Mouse (Mus musculus): Measurements from ENCODE around the gene Lgr4. TPM values are rescaled to one million over a fixed set of nuclear protein-coding genes. Genes with fewer than 3 reads are reported as not detected.
A peak's percentile ranks its signal among the peaks of the same experiment; 100 is the strongest.

Gene Lgr4
- total and polyA plus RNA-seq, 2 experiments from 2014 or later, result 10.9 to 49.7 TPM

DNA sequence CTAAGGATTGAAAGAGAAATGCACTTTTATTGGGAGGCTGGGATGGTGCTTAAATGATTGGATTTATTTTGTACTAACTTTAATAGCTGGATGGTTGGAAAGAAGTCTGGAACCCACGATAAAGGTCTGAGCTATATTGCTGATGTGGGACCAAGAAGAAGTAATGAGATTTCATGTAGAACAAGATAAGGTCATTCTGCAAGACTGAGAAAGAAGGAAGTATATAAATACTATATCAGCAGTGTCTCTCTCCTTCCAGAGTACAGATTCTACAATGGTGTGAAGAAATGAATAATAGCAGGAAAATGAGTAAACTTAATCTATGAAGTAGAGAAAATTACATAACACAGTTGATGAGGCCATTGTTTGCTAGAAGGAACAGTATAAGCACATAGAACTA lies 103.0 kb downstream of the Lgr4 start:
- no peaks in the 10 kb centered on the region for H3K9me3 ChIP-seq (replicated peaks; ENCODE audit: control insufficient read depth, low read length)
- no peak overlapping the region for H3K4me3 ChIP-seq (ENCODE audit: low read depth, low read length)
- no peak for TF ChIP-seq EP300 (IDR thresholded peaks at IDR 0.05; ENCODE audit: low read depth)
- TF ChIP-seq CTCF (IDR thresholded peaks at IDR 0.05; ENCODE audit: low read depth), result no peak
- H3K36me3 ChIP-seq (replicated peaks; ENCODE audit: control insufficient read depth, insufficient read depth, low read length), result peaks cover 9% of the 10 kb centered on the region
- H3K27ac ChIP-seq (ENCODE audit: low read depth), result no peak overlapping the region
- DNase-seq (ENCODE audit: low spot score) (no peak), ATAC-seq (ENCODE audit: insufficient read depth, low read depth) (no peak)
- WGBS, result 84% methylated on average over 1 of the region's 1 CpGs
- H3K27me3 ChIP-seq (ENCODE audit: control insufficient read depth, insufficient read depth, low read length), result no peaks in the 10 kb centered on the region
- no peak overlapping the region for H3K9ac ChIP-seq (replicated peaks; ENCODE audit: low read depth, low read length)
- H3K4me2 ChIP-seq (ENCODE audit: low read depth, low read length), result no peak overlapping the region
- 0 out of 2 replicates have a peak, but pooled peaks cover 10% of the 10 kb centered on the region for H3K4me1 ChIP-seq (ENCODE audit: control insufficient read depth, insufficient read depth)

- Histone ChIP-seq H3K4me1 (ENCODE audit: control insufficient read depth, insufficient read depth) (peaks cover 10% of the 10 kb centered on the region; the same call in 1 of the 2 replicates), H3K27me3 (ENCODE audit: control insufficient read depth, insufficient read depth, low read length) (no peaks in the 10 kb centered on the region), H3K4me3 (ENCODE audit: low read depth, low read length) (no peak overlapping the region), H3K9ac (replicated peaks; ENCODE audit: low read depth, low read length) (no peak overlapping the region; the same call in 1 of the 2 replicates), H3K4me2 (ENCODE audit: low read depth, low read length) (peak overlapping the region; percentile 36), H3K27ac (ENCODE audit: low read depth) (peak overlapping the region; percentile 76), H3K9me3 (replicated peaks; ENCODE audit: control insufficient read depth, low read length) (no peaks in the 10 kb centered on the region), H3K36me3 (replicated peaks; ENCODE audit: control insufficient read depth, insufficient read depth, low read length) (peaks cover 15% of the 10 kb centered on the region)
- no peak for DNase-seq (ENCODE audit: low spot score)
- TF ChIP-seq EP300 (IDR thresholded peaks at IDR 0.05; ENCODE audit: low read depth) (no peak), CTCF (IDR thresholded peaks at IDR 0.05; ENCODE audit: low read depth) (no peak)
- WGBS, result 33% methylated on average over 4 of the region's 4 CpGs
- no peak for ATAC-seq (ENCODE audit: insufficient read depth, low read depth)
Measured at GRCm38 (mm10) chr2:110036265-110036664, 118.8 kb downstream of the Lgr4 start.

DNA sequence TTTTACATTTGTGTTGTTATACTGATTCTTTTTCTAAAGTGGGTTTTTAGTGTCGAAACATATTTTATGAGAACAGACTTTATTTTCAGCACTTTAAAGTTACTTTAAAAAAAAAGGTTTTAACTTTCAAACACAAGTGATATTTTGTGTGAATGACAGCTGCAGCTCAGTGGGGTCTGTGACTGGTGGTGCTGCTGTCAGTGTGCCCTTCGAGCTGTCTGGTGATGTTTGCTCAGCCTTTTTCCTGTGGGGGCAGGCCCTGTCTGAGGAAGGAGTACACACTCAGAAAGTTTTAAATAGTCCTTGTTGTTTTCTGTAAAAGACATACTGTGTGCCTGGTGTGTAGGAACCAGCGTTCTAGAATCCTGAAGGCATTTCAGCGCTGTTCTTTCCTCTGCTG lies 119.2 kb downstream of the Lgr4 start:
- 46% methylated on average over 4 of the region's 4 CpGs for WGBS
- peak overlapping the region; percentile 40 for H3K4me2 ChIP-seq (ENCODE audit: low read depth, low read length)
- H3K27ac ChIP-seq (ENCODE audit: low read depth), result peak overlapping the region; percentile 76
- H3K27me3 ChIP-seq (ENCODE audit: control insufficient read depth, insufficient read depth, low read length), result no peaks in the 10 kb centered on the region
- peaks cover 10% of the 10 kb centered on the region; the same call in 1 of the 2 replicates for H3K4me1 ChIP-seq (ENCODE audit: control insufficient read depth, insufficient read depth)
- TF ChIP-seq EP300 (IDR thresholded peaks at IDR 0.05; ENCODE audit: low read depth) (no peak), CTCF (IDR thresholded peaks at IDR 0.05; ENCODE audit: low read depth) (no peak)
- no peak overlapping the region for H3K4me3 ChIP-seq (ENCODE audit: low read depth, low read length)
- ATAC-seq (ENCODE audit: insufficient read depth, low read depth), result peak; percentile 64
- peak overlapping the region; percentile 37; the same call in 1 of the 2 replicates for H3K9ac ChIP-seq (replicated peaks; ENCODE audit: low read depth, low read length)
- no peak for DNase-seq (ENCODE audit: low spot score)
- no peaks in the 10 kb centered on the region for H3K9me3 ChIP-seq (replicated peaks; ENCODE audit: control insufficient read depth, low read length)
- H3K36me3 ChIP-seq (replicated peaks; ENCODE audit: control insufficient read depth, insufficient read depth, low read length), result peaks cover 15% of the 10 kb centered on the region

GRCm38 (mm10) chr2:110037221-110037620 lies 119.8 kb downstream of the Lgr4 start:
- ATAC-seq (ENCODE audit: insufficient read depth, low read depth) (peak; percentile 66; the same call in 1 of the 2 replicates), DNase-seq (ENCODE audit: low spot score) (peak; percentile 21)
- H3K9ac ChIP-seq (replicated peaks; ENCODE audit: low read depth, low read length), result peak overlapping the region; percentile 37; the same call in 1 of the 2 replicates
- no peak overlapping the region for H3K4me3 ChIP-seq (ENCODE audit: low read depth, low read length)
- peak overlapping the region; percentile 40; the same call in 1 of the 2 replicates for H3K4me2 ChIP-seq (ENCODE audit: low read depth, low read length)
- H3K9me3 ChIP-seq (replicated peaks; ENCODE audit: control insufficient read depth, low read length), result no peaks in the 10 kb centered on the region
- WGBS, result 29% methylated on average over 2 of the region's 2 CpGs
- H3K4me1 ChIP-seq (ENCODE audit: control insufficient read depth, insufficient read depth), result peaks cover 10% of the 10 kb centered on the region; the same call in 1 of the 2 replicates
- peaks cover 15% of the 10 kb centered on the region for H3K36me3 ChIP-seq (replicated peaks; ENCODE audit: control insufficient read depth, insufficient read depth, low read length)
- no peak for TF ChIP-seq CTCF (IDR thresholded peaks at IDR 0.05; ENCODE audit: low read depth)
- TF ChIP-seq EP300 (IDR thresholded peaks at IDR 0.05; ENCODE audit: low read depth), result 0 out of 2 replicates have a peak, but pooled peaks have one; percentile 41
- H3K27ac ChIP-seq (ENCODE audit: low read depth), result peak overlapping the region; percentile 76
- H3K27me3 ChIP-seq (ENCODE audit: control insufficient read depth, insufficient read depth, low read length), result no peaks in the 10 kb centered on the region

- no peak overlapping the region for H3K4me2 ChIP-seq (ENCODE audit: low read depth, low read length)
- peaks cover 15% of the 10 kb centered on the region; the same call in 1 of the 2 replicates for H3K4me1 ChIP-seq (ENCODE audit: control insufficient read depth, insufficient read depth)
- no peaks in the 10 kb centered on the region for H3K27me3 ChIP-seq (ENCODE audit: control insufficient read depth, insufficient read depth, low read length)
- no peak overlapping the region for H3K4me3 ChIP-seq (ENCODE audit: low read depth, low read length)
- no peak overlapping the region for H3K9ac ChIP-seq (replicated peaks; ENCODE audit: low read depth, low read length)
- TF ChIP-seq EP300 (IDR thresholded peaks at IDR 0.05; ENCODE audit: low read depth), result no peak
- TF ChIP-seq CTCF (IDR thresholded peaks at IDR 0.05; ENCODE audit: low read depth), result no peak
- peaks cover 12% of the 10 kb centered on the region; the same call in 1 of the 2 replicates for H3K36me3 ChIP-seq (replicated peaks; ENCODE audit: control insufficient read depth, insufficient read depth, low read length)
- H3K9me3 ChIP-seq (replicated peaks; ENCODE audit: control insufficient read depth, low read length), result no peaks in the 10 kb centered on the region
- 69% methylated on average over 5 of the region's 5 CpGs for WGBS
- H3K27ac ChIP-seq (ENCODE audit: low read depth), result peak overlapping the region; percentile 48
- ATAC-seq (ENCODE audit: insufficient read depth, low read depth), result no peak
- DNase-seq (ENCODE audit: low spot score), result no peak
Measured at GRCm38 (mm10) chr2:110038341-110038740, 120.9 kb downstream of the Lgr4 start.

Measured in heart, postnatal 0 days (tissue).